Mouse (Mus musculus): Measurements from ENCODE around the gene Rpl24. TPM values are rescaled to one million over a fixed set of nuclear protein-coding genes. Genes with fewer than 3 reads are reported as not detected.

Rpl24 gene
- 1,858 TPM for polyA plus RNA-seq (2012; fragmentation: generic; extraction: Trizol)

GRCm38 (mm10) chr16:55966212-55966871, at the start of gene Rpl24:
Gene Rpl24, plus strand, starts transcription at chr16:55966275.
- peak within 1 kb of the TSS; percentile 95 for H3K4me2 ChIP-seq (ENCODE audit: low read depth)
- peaks cover 30% of the 10 kb centered on the region for H3K36me3 ChIP-seq (ENCODE audit: control insufficient read depth, insufficient read depth)
- H3K4me3 ChIP-seq, result peak within 1 kb of the TSS; percentile 89
- no peaks in the 10 kb centered on the region for H3K27me3 ChIP-seq (ENCODE audit: control insufficient read depth, insufficient read depth, insufficient read length)
- TF ChIP-seq SRF (IDR thresholded peaks at IDR 0.05; ENCODE audit: control insufficient read depth, insufficient read length, low read depth), result peak; percentile 85
- TF ChIP-seq REST (IDR thresholded peaks at IDR 0.05; ENCODE audit: insufficient read depth, insufficient read length), result no peak
- TF ChIP-seq CEBPB (IDR thresholded peaks at IDR 0.05; ENCODE audit: insufficient read depth, poor library complexity, severe bottlenecking), result no peak
- TF ChIP-seq POLR2AphosphoS2 (IDR thresholded peaks at IDR 0.05; ENCODE audit: insufficient read length, low read depth), result peak; percentile 70
- TF ChIP-seq MYOG (IDR thresholded peaks at IDR 0.05; ENCODE audit: control insufficient read depth in 1 of 3, insufficient read depth in 1 of 3, insufficient read length in 2 of 3, low read depth in 2 of 3), result no peak
- TF ChIP-seq MAX (IDR thresholded peaks at IDR 0.05; ENCODE audit: low read depth), result no peak
- no peak for TF ChIP-seq MYOD1 (IDR thresholded peaks at IDR 0.05; ENCODE audit: control insufficient read depth in 1 of 3, insufficient read length in 2 of 3, low read depth in 2 of 3)
- no peak for TF ChIP-seq E2F4 (IDR thresholded peaks at IDR 0.05; ENCODE audit: insufficient read depth)
- TF ChIP-seq POLR2A (IDR thresholded peaks at IDR 0.05; ENCODE audit: insufficient read length, low read depth), result peak; percentile 55
- H3ac ChIP-seq (ENCODE audit: control insufficient read depth, insufficient read length), result peak within 1 kb of the TSS; percentile 86
- peaks cover 44% of the 10 kb centered on the region for H3K79me2 ChIP-seq (ENCODE audit: control insufficient read depth, insufficient read depth)

GRCm38 (mm10) chr16:55922079-55922478, 44.0 kb upstream of the Rpl24 start:
- peaks cover 16% of the 10 kb centered on the region for H3K36me3 ChIP-seq (ENCODE audit: control insufficient read depth, insufficient read depth)
- H3K4me2 ChIP-seq (ENCODE audit: low read depth), result no peak overlapping the region
- TF ChIP-seq TCF3 (IDR thresholded peaks at IDR 0.05; ENCODE audit: insufficient read length, low read depth) (no peak), TCF12 (IDR thresholded peaks at IDR 0.05; ENCODE audit: insufficient read depth, poor library complexity, severe bottlenecking) (no peak), CEBPB (IDR thresholded peaks at IDR 0.05; ENCODE audit: insufficient read depth, poor library complexity, severe bottlenecking) (no peak), MYOG (IDR thresholded peaks at IDR 0.05; ENCODE audit: control insufficient read depth in 1 of 3, insufficient read depth in 1 of 3, insufficient read length in 2 of 3, low read depth in 2 of 3) (no peak), REST (IDR thresholded peaks at IDR 0.05; ENCODE audit: insufficient read depth, insufficient read length) (no peak), MAX (IDR thresholded peaks at IDR 0.05; ENCODE audit: low read depth) (no peak), SRF (IDR thresholded peaks at IDR 0.05; ENCODE audit: control insufficient read depth, insufficient read length, low read depth) (no peak), POLR2A (IDR thresholded peaks at IDR 0.05; ENCODE audit: insufficient read length, low read depth) (no peak), POLR2AphosphoS2 (IDR thresholded peaks at IDR 0.05; ENCODE audit: insufficient read length, low read depth) (no peak), MYOD1 (IDR thresholded peaks at IDR 0.05; ENCODE audit: control insufficient read depth in 1 of 3, insufficient read length in 2 of 3, low read depth in 2 of 3) (no peak), USF1 (IDR thresholded peaks at IDR 0.05; ENCODE audit: low read depth) (no peak), E2F4 (IDR thresholded peaks at IDR 0.05; ENCODE audit: insufficient read depth) (no peak)
- H3K79me2 ChIP-seq (ENCODE audit: control insufficient read depth, insufficient read depth), result no peaks in the 10 kb centered on the region
- H3ac ChIP-seq (ENCODE audit: control insufficient read depth, insufficient read length), result no peak overlapping the region
- H3K27me3 ChIP-seq (ENCODE audit: control insufficient read depth, insufficient read depth, insufficient read length), result no peaks in the 10 kb centered on the region
- H3K4me3 ChIP-seq, result no peak overlapping the region

GRCm38 (mm10) chr16:55924010-55924409, 42.1 kb upstream of the Rpl24 start:
- Histone ChIP-seq H3K36me3 (ENCODE audit: control insufficient read depth, insufficient read depth) (peaks cover 9% of the 10 kb centered on the region), H3K4me2 (ENCODE audit: low read depth) (no peak overlapping the region), H3K79me2 (ENCODE audit: control insufficient read depth, insufficient read depth) (no peaks in the 10 kb centered on the region), H3ac (ENCODE audit: control insufficient read depth, insufficient read length) (no peak overlapping the region), H3K27me3 (ENCODE audit: control insufficient read depth, insufficient read depth, insufficient read length) (no peaks in the 10 kb centered on the region), H3K4me3 (no peak overlapping the region)
- TF ChIP-seq REST (IDR thresholded peaks at IDR 0.05; ENCODE audit: insufficient read depth, insufficient read length) (no peak), MYOG (IDR thresholded peaks at IDR 0.05; ENCODE audit: control insufficient read depth in 1 of 3, insufficient read depth in 1 of 3, insufficient read length in 2 of 3, low read depth in 2 of 3) (no peak)

- H3K27me3 ChIP-seq (ENCODE audit: control insufficient read depth, insufficient read depth, insufficient read length), result no peaks in the 10 kb centered on the region
- no peaks in the 10 kb centered on the region for H3K79me2 ChIP-seq (ENCODE audit: control insufficient read depth, insufficient read depth)
- peak overlapping the region; percentile 89 for H3K4me2 ChIP-seq (ENCODE audit: low read depth)
- no peak overlapping the region for H3ac ChIP-seq (ENCODE audit: control insufficient read depth, insufficient read length)
- TF ChIP-seq TCF12 (IDR thresholded peaks at IDR 0.05; ENCODE audit: insufficient read depth, poor library complexity, severe bottlenecking) (no peak), USF1 (IDR thresholded peaks at IDR 0.05; ENCODE audit: low read depth) (peak; percentile 58), MYOD1 (IDR thresholded peaks at IDR 0.05; ENCODE audit: control insufficient read depth in 1 of 3, insufficient read length in 2 of 3, low read depth in 2 of 3) (no peak)
- no peaks in the 10 kb centered on the region for H3K36me3 ChIP-seq (ENCODE audit: control insufficient read depth, insufficient read depth)
- peak overlapping the region; percentile 94 for H3K4me3 ChIP-seq
Measured at GRCm38 (mm10) chr16:55933681-55934343, 32.3 kb upstream of the Rpl24 start.

GRCm38 (mm10) chr16:55934453-55935037, 31.5 kb upstream of the Rpl24 start, which contains the start of gene Cep97:
Gene Cep97, minus strand, starts transcription at chr16:55934855.
- Histone ChIP-seq H3K36me3 (ENCODE audit: control insufficient read depth, insufficient read depth) (no peaks in the 10 kb centered on the region), H3ac (ENCODE audit: control insufficient read depth, insufficient read length) (no peak within 1 kb of the TSS), H3K4me3 (peak within 1 kb of the TSS; percentile 94), H3K4me2 (ENCODE audit: low read depth) (peak within 1 kb of the TSS; percentile 89), H3K79me2 (ENCODE audit: control insufficient read depth, insufficient read depth) (no peaks in the 10 kb centered on the region), H3K27me3 (ENCODE audit: control insufficient read depth, insufficient read depth, insufficient read length) (no peaks in the 10 kb centered on the region)
- TF ChIP-seq MYOD1 (IDR thresholded peaks at IDR 0.05; ENCODE audit: control insufficient read depth in 1 of 3, insufficient read length in 2 of 3, low read depth in 2 of 3) (no peak), MYOG (IDR thresholded peaks at IDR 0.05; ENCODE audit: control insufficient read depth in 1 of 3, insufficient read depth in 1 of 3, insufficient read length in 2 of 3, low read depth in 2 of 3) (no peak), MAX (IDR thresholded peaks at IDR 0.05; ENCODE audit: low read depth) (no peak), USF1 (IDR thresholded peaks at IDR 0.05; ENCODE audit: low read depth) (no peak), TCF3 (IDR thresholded peaks at IDR 0.05; ENCODE audit: insufficient read length, low read depth) (no peak), POLR2A (IDR thresholded peaks at IDR 0.05; ENCODE audit: insufficient read length, low read depth) (peak; percentile 80), TCF12 (IDR thresholded peaks at IDR 0.05; ENCODE audit: insufficient read depth, poor library complexity, severe bottlenecking) (no peak), CEBPB (IDR thresholded peaks at IDR 0.05; ENCODE audit: insufficient read depth, poor library complexity, severe bottlenecking) (no peak), POLR2AphosphoS2 (IDR thresholded peaks at IDR 0.05; ENCODE audit: insufficient read length, low read depth) (peak; percentile 61), SRF (IDR thresholded peaks at IDR 0.05; ENCODE audit: control insufficient read depth, insufficient read length, low read depth) (no peak), E2F4 (IDR thresholded peaks at IDR 0.05; ENCODE audit: insufficient read depth) (no peak)
